Mouse (Mus musculus) ES-E14 (cell line): Measurements from ENCODE around the gene Stip1.

Source experiments
- CHD2 ChIP-seq: IDR thresholded peaks from 2 replicates; pipeline ENCODE4 v1.6.1; 2014; ENCODE audit warnings: mild to moderate bottlenecking, low read depth, low read length, inconsistent platforms
- HCFC1 ChIP-seq: IDR thresholded peaks from 2 replicates; pipeline ENCODE4 v1.6.1; 2012; ENCODE audit warnings: low read length, inconsistent platforms, borderline replicate concordance; ENCODE audit not compliant: insufficient read depth

GRCm38 (mm10) chr19:6985300-6985699 lies 54.5 kb downstream of the Stip1 start:
- TF ChIP-seq HCFC1 (no peak), CHD2 (no peak)
